Mouse (Mus musculus) olfactory bulb, adult 2 months (tissue): Measurements from ENCODE around the gene Zfp952. TPM values are rescaled to one million over a fixed set of nuclear protein-coding genes. Genes with fewer than 3 reads are reported as not detected.

Source experiments
- H3K27ac ChIP-seq: fragments of 200-500 bp; 2 replicates; pipeline ENCODE4 v1.5.1; 2012; ENCODE audit warnings: low read depth, low read length; ENCODE audit not compliant: insufficient read depth
- H3K4me1 ChIP-seq: fragments of 200-500 bp; 2 replicates; pipeline ENCODE4 v1.6.1; 2012; ENCODE audit warnings: low read length; ENCODE audit not compliant: control insufficient read depth, insufficient read depth
- H3K4me3 ChIP-seq: fragments of 200-500 bp; 2 replicates; pipeline ENCODE4 v1.5.1; 2012; ENCODE audit warnings: mild to moderate bottlenecking, low read depth, low read length, moderate library complexity; ENCODE audit not compliant: insufficient read depth
- CTCF ChIP-seq: fragments of 200-500 bp; IDR thresholded peaks from 2 replicates; pipeline ENCODE4 v1.5.1; 2012; ENCODE audit warnings: low read depth, mild to moderate bottlenecking, low read length, moderate library complexity; ENCODE audit not compliant: insufficient read depth
- WGBS: fragments of 180-500 bp; shearing (Covaris S2); methylation state at CpG from one replicate; pipeline ENCODE4 v1.1.7; 2018; 5-methylcytosine and 5-hydroxymethylcytosine counted together
- polyA plus RNA-seq: library from polyadenylated mRNA; stranded (reverse); fragments of >200 nt; gene quantifications from 2 replicates; pipeline ENCODE4 v1.2.4, GENCODE M21; 2012; ENCODE audit warnings: low replicate concordance; ENCODE audit not compliant: missing spikeins, insufficient read depth, insufficient read length

Gene Zfp952
- polyA plus RNA-seq, 1 experiment, result not detected

DNA sequence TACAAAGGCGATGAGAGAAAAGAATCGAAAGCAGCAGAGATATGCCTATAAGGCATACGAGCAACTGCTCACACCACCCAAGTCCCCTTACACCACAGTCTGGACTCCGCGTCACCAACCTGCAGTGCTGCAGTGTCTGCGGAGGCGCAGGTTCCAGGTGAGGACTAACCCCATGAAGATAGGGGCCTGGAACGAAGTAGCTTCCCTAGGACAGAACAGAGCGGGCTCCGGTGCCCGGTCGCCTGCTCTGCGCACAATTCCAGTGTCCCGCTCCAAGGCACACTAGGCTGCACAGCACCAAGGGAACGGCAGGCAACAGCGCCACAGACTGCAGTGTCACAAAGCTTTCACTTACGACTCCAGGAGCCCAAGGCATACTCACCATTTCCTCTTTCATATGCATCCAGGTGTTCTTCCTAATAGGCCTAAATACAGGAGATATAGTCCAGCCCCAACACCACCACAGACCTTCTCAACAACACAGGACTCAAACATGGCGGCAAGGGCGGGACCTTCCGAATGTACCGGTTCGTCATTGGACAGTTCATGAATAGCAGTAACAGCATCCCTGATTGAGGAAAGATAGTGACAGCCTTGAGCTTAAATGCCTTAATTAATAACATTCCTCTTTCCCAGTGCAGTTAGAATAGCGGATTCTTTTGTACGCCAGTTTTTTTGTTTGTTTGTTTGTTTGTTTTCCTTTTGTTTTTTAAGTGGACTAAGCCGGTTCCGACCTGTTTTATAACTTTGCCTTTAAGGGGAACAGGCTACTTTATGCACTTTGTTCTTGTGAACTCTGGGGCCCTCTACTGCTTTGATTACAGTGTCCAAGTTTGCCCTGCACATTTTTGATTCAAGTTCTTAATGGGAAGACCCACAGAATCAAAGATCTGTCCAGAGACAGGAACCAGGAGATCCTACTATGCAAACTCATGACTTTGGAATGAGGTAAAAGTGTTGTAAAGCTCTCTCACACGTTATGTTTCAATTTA is 40.3 kb downstream of the Zfp952 start, which contains the start of gene Zfp763:
TSS of gene Zfp763 (minus strand) at position 503 of the 992 bp plus-strand sequence.
- WGBS, result under 1% methylated on average over 27 of the region's 27 CpGs
- no peak for TF ChIP-seq CTCF
- Histone ChIP-seq H3K27ac (peak within 1 kb of the TSS; percentile 88), H3K4me3 (peak within 1 kb of the TSS; percentile 75), H3K4me1 (no peaks in the 10 kb centered on the region)

Other genes starting within 250 kb of the Zfp952 start
- 68.0 and 91.8 TPM in 2 replicates for gene Zfp871, start 204.8 kb upstream of the Zfp952 start, polyA plus RNA-seq
- not detected in 2 replicates for gene Zfp811, start 183.2 kb upstream of the Zfp952 start, polyA plus RNA-seq
- gene Zfp799, start 162.9 kb upstream of the Zfp952 start, polyA plus RNA-seq, result not detected in 2 replicates
- not detected in 2 replicates for gene Zfp870, start 101.5 kb upstream of the Zfp952 start, polyA plus RNA-seq
- not detected in 2 replicates for gene Cyp4f14, start 75.8 kb upstream of the Zfp952 start, polyA plus RNA-seq
- not detected in 2 replicates for gene Cyp4f13, start 45.7 kb upstream of the Zfp952 start, polyA plus RNA-seq
- gene Zfp472, start 27.3 kb upstream of the Zfp952 start, polyA plus RNA-seq, result not detected in 2 replicates
- not detected in 2 replicates for gene Zfp763, start 40.3 kb downstream of the Zfp952 start, polyA plus RNA-seq
- gene 4921501E09Rik, start 74.9 kb downstream of the Zfp952 start, polyA plus RNA-seq, result not detected in 2 replicates
- gene Zfp563, start 96.2 kb downstream of the Zfp952 start, polyA plus RNA-seq, result not detected in 2 replicates
- not detected in 2 replicates for gene Morc2b, start 146.6 kb downstream of the Zfp952 start, polyA plus RNA-seq
- gene Olfr55, start 175.3 kb downstream of the Zfp952 start, polyA plus RNA-seq, result not detected in 2 replicates
- gene Olfr239, start 198.2 kb downstream of the Zfp952 start, polyA plus RNA-seq, result not detected in 2 replicates
- gene Olfr1564, start 228.6 kb downstream of the Zfp952 start, polyA plus RNA-seq, result not detected in 2 replicates